Mouse (Mus musculus) c-Kit-positive CD71-negative TER-119-negative erythroid progenitor cells, embryonic 14.5 days (primary cell): Measurements from ENCODE around the gene Irgq.
A peak's percentile ranks its signal among the peaks of the same experiment; 100 is the strongest.
"Not testable (repeated sequence)": the region's sequence is repeated elsewhere in the genome, so short reads cannot be mapped to it uniquely, and the experiment has no call there.

Experiments
- DNase-seq: peaks from one replicate; pipeline ENCODE4 v3.0.0-alpha.2; 2013; ENCODE audit warnings: low read depth

Irgq gene

DNA sequence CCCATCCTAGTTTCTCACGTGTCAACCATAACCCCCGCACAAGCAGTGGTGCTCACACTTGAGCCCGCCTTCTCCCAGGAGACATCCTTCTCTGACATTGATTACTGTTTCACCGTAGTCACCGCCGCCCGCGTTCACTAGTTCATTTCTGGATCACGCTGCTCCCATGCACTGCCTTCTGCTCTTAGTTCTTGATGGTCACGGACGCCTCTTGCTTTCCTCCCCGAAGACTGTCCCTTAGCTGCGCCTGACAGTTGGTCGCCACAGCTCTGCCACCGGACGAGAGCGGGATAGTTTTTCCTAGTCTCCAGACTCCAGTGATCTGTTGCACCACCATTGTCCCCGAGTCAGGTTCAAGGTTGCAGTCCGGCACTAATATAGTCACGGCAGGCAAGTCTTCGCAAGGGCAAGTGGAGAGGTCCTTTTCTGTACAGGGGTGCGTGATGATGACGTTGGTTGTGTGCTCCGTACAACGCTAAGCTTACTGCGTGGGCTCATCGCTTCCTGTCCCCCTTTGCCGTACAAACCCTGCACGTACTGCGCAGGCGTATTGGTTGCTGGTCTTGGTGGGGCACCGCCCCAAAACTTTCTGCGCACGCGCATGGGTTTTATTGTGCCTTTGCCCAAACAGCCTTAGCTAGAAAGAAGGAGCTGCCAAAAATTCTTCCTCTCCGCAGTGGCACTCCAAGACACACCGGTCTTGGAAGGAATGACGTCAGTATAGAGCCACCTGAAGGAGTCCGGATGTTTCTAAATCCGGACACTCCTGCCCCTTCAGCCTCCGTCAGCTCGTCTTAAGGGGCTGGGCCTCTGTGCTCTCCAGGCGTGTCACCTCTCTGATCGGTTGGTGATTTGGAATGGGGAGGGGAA lies at the start of gene Irgq:
Irgq (plus strand) TSS at position 628 of the 870 bp plus-strand sequence.
- DNase-seq: peak; percentile 100

DNA sequence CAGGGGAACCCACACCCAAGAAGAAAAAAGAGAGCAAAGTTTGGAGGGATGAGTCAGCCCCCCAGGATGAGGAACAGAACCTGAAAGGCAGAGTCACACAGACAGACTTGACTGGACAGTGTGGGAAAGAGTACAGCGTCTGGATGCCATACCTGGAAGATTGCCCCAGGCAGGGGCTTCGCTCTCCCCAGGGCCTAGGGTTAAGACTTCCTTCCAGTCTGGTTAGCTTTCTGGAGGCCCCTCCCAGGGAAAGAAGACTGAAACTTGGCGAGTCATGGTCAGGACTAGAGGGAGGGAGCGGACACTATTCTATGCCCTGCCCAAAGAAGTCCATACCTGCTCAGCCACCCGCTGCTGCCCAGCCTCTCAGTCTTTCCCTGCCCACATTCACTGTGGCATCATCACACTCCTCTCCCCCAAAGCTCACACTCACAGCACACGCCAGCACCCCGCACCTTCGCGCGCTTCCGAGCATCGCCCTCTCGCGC lies 49.5 kb upstream of the Irgq start:
- no peak for DNase-seq

DNA sequence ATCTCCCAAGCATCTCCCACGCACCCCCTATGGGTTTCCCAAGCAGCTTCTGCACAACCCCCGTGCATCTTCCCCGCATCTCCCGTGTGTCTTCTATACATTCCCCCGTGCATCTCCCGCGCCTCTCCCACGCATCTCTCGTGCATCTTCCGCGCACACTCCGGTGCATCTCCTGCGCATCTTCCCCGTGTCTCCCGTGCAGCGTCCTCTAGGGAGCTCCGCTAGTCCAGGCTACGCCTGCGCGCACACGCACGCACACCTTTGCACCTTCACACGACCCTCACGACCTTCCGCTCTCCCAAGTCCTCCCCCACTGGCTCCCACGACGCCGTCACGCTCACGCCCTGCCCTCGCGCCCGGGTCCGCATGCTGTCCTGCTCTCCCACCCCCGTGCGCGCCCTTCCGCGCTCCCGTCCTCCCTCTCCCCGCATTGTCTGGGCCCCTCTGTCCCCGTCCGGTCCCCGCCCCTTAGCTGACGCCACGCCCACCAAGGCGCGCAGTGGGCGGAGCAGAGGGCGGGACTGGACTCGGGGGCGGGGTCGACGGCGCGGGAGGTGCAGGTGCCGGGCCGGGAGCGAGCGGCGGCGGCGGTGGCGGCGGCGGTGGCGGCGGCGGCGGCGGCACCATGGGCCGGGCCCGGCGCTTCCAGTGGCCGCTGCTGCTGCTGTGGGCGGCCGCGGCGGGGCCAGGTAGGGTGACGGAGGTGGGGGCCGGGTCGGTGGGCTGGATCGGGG lies 48.8 kb upstream of the Irgq start, which contains the start of gene Cadm4:
Cadm4 (plus strand) TSS at position 550 of the 734 bp plus-strand sequence.
- DNase-seq: no peak

DNA sequence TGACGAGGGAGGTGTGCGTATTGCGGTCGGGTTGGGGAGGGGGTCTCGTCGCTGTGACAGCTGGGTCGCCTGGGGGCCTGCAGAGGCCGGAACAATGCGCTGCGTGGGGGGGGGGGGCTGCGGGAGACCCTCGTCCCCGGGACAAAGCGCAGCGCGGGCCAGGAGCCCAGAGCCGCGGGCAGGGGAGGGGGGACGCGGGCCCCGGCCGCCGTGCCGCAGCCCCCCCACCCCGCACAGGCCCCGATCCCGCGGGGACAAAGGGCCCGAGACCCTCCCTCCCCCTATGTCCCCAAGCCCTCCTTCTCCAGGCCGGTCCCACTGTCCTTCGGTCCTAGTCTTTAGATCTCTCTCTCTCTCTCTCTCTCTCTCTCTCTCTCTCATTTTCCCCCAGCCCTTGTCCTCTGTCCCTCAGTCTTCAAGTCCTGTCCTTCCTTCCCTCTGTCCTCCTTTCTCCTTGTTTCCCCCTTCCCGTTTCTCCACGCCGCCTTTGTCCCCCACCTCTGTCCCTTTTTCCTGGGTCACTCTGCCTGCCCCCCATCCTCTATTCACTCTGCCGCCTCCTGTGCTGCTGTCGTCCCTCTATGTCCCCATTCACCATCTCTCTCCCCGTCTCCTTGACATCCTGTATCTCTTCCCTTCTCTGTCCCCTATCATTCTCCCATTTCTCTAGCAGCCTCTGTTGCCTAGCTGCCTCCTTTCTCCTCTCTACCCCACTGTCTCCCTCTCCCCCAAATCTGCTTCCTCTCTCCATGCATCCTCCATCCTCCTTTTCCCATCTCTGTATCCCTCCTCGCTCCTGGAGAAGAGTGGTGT lies 48.1 kb upstream of the Irgq start:
- no peak for DNase-seq

DNA sequence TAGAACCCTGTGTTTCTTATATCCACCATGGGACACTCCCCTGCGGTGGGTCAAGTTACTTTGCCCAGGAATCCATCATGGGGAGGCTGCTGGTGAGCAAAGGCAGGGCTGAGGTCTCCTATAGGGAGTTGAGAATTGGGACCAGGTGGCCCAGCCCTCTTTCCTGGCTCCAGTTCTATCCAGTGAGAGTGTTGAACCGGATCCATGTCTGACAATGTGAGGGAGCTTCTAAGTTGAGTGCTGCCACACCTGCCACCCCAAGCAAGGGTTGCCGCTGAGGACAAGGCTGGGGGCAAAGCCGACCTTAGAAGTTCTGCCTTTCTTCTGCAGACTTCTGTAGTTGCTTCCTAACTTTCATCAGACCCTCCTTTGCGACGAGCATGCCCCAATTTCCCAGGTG lies 47.2 kb upstream of the Irgq start:
- DNase-seq: not testable (repeated sequence)

DNA sequence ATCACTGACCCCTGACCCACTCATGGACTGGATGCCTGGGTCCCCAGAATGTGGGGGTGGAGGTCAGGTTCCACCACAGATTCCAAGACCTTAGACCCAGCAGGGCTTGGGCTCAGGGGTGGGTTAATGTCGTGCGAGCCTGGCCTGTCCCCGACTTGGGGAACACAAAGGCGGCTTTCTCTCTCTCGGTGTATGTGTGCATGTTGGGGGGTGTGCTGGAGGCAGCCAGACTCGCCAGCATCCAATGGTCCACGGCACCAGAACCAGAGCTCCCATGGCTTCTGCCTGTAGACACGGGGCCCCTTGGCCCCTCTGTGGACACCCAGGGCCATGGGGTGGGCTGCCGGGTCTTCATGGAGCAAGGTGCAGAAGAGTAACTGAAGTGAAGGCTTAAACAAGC lies 45.0 kb upstream of the Irgq start:
- no peak for DNase-seq

DNA sequence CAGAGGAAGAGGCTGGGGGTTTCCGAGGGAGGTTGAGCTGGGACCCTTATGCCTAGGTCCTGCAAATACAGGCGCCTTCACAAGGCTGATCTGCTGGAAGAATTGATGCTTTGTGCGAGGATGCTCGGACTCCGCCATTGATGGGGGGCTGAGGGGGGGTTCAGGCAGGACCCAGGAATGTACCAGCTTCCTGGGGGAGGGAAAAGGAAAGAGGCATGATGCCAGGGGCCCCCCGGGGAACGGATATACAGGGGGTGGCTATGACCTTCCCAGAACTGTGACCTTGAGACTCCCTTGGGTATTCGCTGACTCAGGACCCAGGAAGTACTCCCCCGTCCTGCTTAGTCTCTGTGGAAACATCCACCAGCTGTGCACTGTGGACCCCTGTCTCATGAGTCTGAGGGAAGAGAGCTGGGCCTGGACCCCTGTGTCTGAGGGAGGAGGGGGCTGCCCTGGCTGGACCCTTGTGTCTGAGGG lies 43.8 kb upstream of the Irgq start:
- DNase-seq: no peak

DNA sequence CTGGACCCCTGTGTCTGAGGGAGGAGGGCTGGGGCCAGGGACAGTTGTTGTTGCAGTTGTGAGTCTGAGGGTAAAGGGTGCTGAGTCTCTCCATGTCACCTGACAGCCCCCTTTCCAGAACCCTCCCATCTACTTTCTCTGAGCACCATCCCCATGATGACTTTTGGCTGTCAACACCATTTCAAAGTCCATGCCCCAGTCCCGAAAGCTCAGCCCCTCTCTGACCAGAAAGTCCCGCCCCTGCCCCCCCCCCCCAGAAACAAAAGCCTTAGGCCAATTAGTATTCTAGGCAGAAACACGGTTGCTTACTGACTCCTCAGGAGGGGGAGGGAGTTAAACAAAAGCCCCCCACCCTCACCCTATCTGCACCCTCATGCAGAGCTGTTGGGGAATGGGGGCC lies 43.1 kb upstream of the Irgq start:
- no peak for DNase-seq

DNA sequence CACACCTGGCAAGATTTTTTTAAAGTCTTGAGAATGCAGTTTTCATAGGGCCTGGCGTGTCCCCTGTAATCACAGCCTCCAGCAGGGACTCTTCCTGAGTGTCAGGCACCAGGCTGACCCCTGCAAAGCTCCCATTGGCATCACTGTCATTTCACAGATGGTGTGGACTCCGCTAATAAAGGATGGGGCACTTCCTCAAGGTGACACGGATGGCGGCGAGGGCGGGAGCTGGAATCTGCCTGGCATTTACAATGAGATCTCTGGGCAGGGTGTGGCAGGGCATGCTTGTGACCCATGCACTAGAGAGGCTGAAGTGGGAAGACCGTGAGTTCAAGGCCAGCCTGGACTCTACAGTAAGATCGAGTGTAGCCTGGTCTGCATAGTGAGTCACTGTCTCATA lies 42.2 kb upstream of the Irgq start:
- no peak for DNase-seq

DNA sequence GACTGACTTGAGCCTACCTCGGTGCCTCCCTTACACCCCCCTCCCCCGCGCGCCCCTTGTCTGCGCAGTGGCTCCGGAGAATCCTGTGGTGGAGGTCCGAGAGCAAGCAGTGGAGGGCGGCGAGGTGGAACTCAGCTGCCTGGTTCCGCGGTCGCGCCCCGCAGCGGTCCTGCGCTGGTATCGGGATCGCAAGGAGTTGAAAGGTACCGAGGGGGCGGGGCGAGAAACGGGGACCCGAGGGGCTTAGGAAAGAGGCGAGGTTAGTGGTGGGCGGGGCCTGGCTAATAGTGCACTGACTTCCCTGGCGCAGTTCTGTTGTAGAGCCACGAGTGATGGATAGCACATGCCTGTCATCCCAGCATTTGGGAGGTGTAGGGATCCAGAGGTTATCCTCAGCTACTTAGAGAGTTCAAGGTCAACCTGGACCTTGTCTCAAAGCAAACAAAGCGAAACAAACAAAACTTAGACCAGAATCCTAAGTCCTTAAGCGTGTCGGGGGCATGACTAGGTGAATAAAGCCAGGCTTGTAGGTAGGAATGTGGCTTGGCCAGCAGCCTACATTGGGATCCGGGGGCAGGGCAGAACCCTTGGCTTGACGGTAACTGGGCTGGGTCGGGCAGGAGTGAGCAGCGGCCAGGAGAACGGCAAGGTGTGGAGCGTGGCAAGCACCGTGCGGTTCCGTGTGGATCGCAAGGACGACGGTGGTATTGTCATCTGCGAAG lies 30.5 kb upstream of the Irgq start:
- DNase-seq: no peak

DNA sequence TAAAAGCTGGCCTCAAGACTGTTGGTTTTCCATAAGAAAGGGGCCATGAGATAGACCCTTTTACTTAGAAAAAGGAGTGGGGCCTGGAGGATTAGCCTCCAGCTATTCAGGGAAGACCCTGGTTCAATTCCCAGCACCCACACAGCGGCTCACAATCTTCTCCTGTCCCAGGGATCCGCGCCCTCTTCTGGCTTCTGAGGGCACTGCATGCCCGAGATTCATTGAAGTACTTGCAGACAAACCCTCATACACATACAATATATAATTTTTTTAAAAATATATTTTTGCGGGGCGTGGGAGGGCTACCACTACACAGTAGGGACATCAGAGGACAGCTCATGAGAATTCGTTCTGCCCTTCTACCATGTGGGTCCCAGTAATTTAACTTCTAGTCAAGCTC lies 29.6 kb upstream of the Irgq start:
- peak; percentile 58 for DNase-seq

DNA sequence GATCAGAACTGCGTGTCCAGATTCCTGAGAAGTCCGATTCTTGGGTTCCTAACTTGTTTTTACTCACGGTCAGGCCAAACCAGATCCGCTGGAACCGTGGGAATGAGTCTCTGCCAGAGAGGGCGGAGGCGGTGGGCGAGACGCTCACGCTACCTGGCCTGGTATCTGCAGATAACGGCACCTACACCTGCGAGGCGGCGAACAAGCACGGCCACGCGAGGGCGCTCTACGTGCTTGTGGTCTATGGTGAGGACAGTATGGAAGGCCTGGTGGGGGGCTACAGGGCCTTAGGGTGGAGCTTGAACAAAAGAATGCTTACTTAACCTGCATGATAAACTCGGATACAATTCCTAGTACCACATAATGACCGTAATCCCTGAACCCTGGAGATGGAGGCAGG lies 29.0 kb upstream of the Irgq start:
- DNase-seq: no peak

DNA sequence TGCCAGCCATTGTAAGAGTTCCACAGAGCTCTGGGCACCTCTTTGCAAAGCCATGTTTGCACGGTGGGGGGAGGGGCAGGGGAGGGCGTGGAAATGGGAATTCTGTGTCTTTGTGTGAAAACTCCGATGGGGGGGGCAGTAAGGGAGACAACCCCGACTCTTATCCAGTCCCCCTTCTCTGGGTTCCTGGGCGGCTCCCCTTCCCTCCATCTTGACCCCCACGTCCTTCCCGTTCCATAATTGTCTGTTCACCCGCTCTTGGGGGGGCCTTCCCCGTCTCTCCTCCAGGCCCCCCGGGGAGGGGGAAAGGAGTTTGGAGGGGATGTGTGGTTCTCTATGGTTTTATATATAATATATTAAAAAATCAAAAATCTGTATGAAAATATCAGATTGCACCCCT lies 26.5 kb upstream of the Irgq start:
- DNase-seq: no peak

DNA sequence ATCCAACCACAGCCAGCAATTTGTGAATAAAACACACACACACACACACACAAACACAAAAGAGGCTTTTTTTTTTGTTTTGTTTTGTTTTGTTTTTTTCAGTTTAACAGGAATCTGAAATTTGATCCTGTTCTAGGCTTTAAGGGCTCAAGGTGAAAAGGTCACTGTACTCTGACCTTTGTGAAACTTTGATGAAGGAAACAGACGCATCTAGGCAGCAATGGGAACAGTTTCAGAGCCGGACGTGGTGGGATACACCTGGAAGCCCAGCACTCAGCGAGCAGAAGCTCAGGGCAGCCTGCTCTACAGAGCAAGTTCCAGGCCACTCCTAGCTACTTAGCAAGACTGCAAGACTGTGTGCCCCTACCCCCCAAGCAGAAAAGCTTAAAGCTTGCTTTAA lies 25.6 kb upstream of the Irgq start:
- DNase-seq: no peak

DNA sequence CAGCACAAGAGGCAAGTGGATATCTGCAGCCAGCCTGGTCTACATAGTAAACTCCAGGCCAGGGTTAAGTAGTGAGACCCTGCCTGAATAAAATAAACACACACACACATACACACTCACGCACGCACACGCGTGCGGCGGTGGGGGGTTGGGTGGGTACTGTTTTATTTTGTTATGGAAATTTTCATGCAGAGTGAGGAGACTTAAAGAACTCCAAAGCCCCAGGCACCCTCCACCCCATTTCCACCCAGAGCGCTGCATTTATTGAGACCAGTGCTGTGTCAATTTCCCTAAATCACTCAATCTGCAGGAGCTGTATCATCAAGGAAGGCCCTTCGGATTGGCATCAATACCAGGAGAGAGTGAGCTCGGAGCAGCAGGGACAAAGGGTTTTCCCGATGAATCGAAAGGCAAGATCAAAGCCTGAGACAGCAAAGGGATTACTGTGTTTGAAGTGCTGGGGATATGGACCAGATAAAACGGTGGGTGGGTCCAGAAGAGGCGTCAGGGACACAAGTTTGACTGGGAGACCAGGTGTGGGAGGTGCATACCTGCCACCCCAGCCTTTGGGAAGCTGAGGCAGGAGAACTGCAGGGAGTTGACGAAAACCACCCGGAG lies 24.9 kb upstream of the Irgq start:
- no peak for DNase-seq

DNA sequence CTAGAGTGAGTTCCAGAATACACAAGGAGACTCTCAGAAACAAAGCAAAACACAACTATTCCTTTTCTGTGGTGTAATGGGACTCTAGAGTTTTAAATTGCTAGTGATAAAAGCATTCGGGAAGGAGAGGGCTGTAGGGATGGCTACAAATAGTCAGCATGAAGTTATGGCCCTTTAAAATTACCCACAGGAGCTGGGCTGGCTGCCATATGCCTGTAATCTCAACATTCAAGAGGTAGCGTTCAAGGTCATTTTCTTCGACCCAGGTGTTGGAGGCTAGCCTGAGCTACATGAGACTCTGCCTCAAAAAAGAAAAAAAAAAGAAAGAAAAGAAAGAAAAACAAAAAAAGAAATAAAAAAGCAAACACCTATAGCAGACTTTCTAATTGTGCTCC lies 24.4 kb upstream of the Irgq start:
- no peak for DNase-seq

DNA sequence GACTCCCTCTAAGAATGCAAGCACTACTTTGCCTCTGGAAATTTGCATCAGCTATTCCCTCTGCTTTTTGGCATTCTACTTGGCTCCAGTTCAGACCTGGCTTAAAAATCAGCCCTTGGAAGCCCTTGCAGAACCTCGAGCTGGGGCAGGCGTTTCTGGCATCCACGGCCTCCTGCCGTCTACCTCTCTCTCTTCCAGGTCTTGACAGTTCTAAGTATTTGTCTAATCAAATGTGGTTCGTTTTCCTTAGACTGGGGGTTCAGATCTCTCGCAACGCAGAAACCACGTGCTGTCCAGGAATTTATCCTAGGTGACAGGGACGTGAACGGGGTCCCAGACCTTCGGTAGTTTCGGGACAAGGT lies 24.0 kb upstream of the Irgq start:
- no peak for DNase-seq

DNA sequence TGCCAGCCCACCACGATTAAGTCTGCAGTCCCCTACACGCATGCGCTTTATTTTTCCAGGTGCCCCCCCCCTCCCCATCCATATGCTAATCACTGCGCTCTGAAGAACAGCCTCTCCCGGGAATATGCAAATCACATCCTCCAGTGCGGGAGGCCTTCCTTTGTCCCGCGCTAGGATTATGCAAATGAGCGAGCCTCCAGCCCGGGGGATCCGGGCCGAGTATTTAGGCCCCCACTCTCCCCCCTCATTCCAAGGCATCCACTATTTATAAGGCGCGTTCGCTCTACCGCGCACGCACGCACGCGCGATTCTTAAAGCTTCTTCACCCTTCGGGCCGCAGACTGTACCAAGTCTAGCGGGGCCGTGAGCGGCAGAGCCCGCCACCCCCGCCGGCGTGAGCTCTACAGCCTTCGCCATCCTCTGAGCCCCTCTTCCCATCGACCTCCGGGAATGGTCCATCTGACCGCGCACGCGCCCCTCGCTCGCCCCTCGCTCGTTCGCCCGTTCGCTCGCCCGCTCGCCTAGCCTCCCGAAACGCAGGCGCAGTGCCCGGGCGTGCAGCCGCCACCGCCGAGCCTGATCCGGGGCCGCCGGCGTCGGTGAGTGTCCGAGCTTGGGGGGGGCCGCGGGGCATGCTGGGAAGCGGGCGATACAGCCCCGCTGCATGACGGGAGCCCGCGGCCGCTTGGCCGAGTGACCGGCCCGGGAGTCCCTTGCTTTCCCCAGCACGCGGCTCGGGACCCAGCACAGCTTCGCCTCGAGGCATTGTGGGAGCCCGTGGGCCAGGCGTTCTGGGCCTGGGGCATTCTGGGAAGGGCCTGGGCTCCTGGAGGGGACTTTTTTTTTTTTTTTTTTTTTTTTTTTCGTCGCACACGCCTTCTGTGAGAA lies 23.4 kb upstream of the Irgq start, which contains the start of gene Zfp428:
Zfp428 (plus strand) TSS at position 169 of the 888 bp plus-strand sequence.
- peak; percentile 38 for DNase-seq

DNA sequence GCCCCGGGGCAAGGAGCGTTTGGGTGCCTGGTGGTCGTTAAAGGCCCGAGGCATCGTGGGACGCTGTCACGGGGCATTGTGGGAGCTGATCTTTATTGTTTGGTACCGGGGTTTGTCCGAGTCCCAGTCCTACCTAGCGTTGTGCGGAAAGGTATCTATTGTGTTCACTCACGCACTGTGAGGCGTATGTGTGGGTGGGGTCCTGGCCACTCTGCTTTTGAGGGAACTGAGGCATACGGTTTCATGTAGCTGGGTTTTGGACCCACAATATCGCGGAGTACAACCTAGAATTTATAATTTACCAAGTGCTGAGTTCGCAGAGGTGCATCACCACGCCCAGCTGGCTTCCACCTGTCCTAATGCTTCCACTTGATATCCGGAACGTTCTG lies 22.8 kb upstream of the Irgq start:
- DNase-seq: no peak

DNA sequence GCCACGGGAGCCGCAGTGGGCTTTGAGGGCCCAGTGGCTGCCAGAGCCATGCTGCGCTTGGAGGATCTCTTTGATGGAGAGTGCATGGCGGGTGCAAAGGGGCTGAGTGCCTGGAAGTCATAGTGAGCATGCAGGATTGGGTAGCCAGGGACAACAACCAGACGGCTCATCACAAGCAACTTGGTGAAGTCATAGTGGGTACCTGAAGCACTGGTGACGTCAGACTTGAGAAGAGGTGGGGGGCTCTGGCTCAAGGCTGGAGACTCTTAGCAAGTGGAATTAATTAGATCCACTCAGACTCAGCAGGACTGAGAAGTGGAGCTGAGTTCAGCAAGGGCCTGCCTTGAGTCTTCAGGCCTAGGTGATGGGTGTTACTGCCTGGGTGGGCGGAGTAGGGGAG lies 18.1 kb upstream of the Irgq start, which contains the start of gene AC161166.1:
AC161166.1 (minus strand) TSS at position 101 of the 400 bp plus-strand sequence.
- DNase-seq: no peak
